In genomic region chr11:100395861-100396631, GRCm38 (mm10) we compare ENCODE assay signal across 8 mouse cellular contexts. TPM values are rescaled to one million over a fixed set of nuclear protein-coding genes. Genes with fewer than 3 reads are reported as not detected.
DNase-seq lines count a peak whose midpoint lies in the region; ATAC-seq and TF ChIP-seq lines count a peak whose summit lies in the region.

No protein-coding gene starts in this region.

- no peak for ATAC-seq in kidney, embryonic 14.5 days (ENCODE audit: low FRiP score, low TSS enrichment)
- no peak for ATAC-seq in lung, postnatal 0 days
- no peak for ATAC-seq in erythroid progenitor cell, adult 5-6 weeks (replicated peaks; ENCODE audit: low FRiP score, poor library complexity, severe bottlenecking)

- TF ChIP-seq CTCF in left cerebral cortex, adult 2 months (IDR thresholded peaks at IDR 0.05) = no peak; the same call in 1 of the 2 replicates
- peak; percentile 37 for TF ChIP-seq CTCF in lung, postnatal 0 days (IDR thresholded peaks at IDR 0.05)

- peak overlapping the region; percentile 89 for H3K4me3 ChIP-seq in left cerebral cortex, adult 2 months
- peak overlapping the region; percentile 87 for H3K4me3 ChIP-seq in heart, embryonic 10.5 days
- peak overlapping the region; percentile 84 for H3K4me3 ChIP-seq in kidney, embryonic 14.5 days (ENCODE audit: low read length)
- peak overlapping the region; percentile 92 for H3K4me3 ChIP-seq in lung, postnatal 0 days (ENCODE audit: low read depth, low read length)

- peak overlapping the region; percentile 72 for H3K27ac ChIP-seq in left cerebral cortex, adult 2 months
- peak overlapping the region; percentile 92 for H3K27ac ChIP-seq in heart, embryonic 10.5 days
- peak overlapping the region; percentile 88 for H3K27ac ChIP-seq in kidney, embryonic 14.5 days (ENCODE audit: low read depth, low read length)
- H3K27ac ChIP-seq in lung, postnatal 0 days (ENCODE audit: low read length) = peak overlapping the region; percentile 99

- no peaks in the 10 kb centered on the region for H3K27me3 ChIP-seq in heart, embryonic 10.5 days (ENCODE audit: insufficient read depth, poor library complexity, severe bottlenecking)
- no peaks in the 10 kb centered on the region for H3K27me3 ChIP-seq in kidney, embryonic 14.5 days (ENCODE audit: control insufficient read depth, insufficient read depth, low read length)
- H3K27me3 ChIP-seq in lung, postnatal 0 days (replicated peaks; ENCODE audit: insufficient read depth, low read length) = no peaks in the 10 kb centered on the region

- no peak for DNase-seq in left cerebral cortex, adult 2 months (ENCODE audit: extremely low spot score in 1 of 2, low spot score in 2 of 2)
- DNase-seq in left cerebral cortex, adult 8-10 months (ENCODE audit: low spot score in 2 of 2) = no peak
- DNase-seq in cerebellum, postnatal 10 days = peak; percentile 54 to 60
- no peak for DNase-seq in heart, embryonic 10.5 days (ENCODE audit: low spot score)
- peak; percentile 71 for DNase-seq in lung, postnatal 0 days (ENCODE audit: low spot score)
- DNase-seq in c-Kit-positive CD71-positive TER-119-positive erythroid progenitor cells, embryonic 14.5 days (ENCODE audit: low spot score) = no peak

- no peaks in the 10 kb centered on the region for H3K9me3 ChIP-seq in heart, embryonic 10.5 days
- no peaks in the 10 kb centered on the region for H3K9me3 ChIP-seq in kidney, embryonic 14.5 days (ENCODE audit: control insufficient read depth, low read length)
- no peaks in the 10 kb centered on the region for H3K9me3 ChIP-seq in lung, postnatal 0 days (ENCODE audit: low read length)

- intact Hi-C loops in left cerebral cortex, adult 2 months (cut with DNase I) = no loop called here

- H3K4me2 ChIP-seq in kidney, embryonic 14.5 days (replicated peaks; ENCODE audit: low read depth, low read length) = peak overlapping the region; percentile 81
- peak overlapping the region; percentile 69 for H3K4me2 ChIP-seq in lung, postnatal 0 days (replicated peaks; ENCODE audit: low read depth, low read length)

- H3K36me3 ChIP-seq in heart, embryonic 10.5 days = peaks cover 16% of the 10 kb centered on the region
- no peaks in the 10 kb centered on the region for H3K36me3 ChIP-seq in kidney, embryonic 14.5 days (ENCODE audit: control insufficient read depth, insufficient read depth, low read length)
- H3K36me3 ChIP-seq in lung, postnatal 0 days (ENCODE audit: insufficient read depth, low read length) = no peaks in the 10 kb centered on the region

- peak; percentile 56; the same call in 1 of the 2 replicates for TF ChIP-seq EP300 in lung, postnatal 0 days (IDR thresholded peaks at IDR 0.05)

- WGBS in heart, embryonic 10.5 days = 17% methylated on average over 17 of the region's 17 CpGs
- 26% methylated on average over 17 of the region's 17 CpGs for WGBS in kidney, embryonic 14.5 days
- WGBS in lung, postnatal 0 days = 19% methylated on average over 17 of the region's 17 CpGs

- peaks cover 89% of the 10 kb centered on the region for H3K4me1 ChIP-seq in heart, embryonic 10.5 days
- H3K4me1 ChIP-seq in kidney, embryonic 14.5 days (ENCODE audit: control insufficient read depth, insufficient read depth, low read length) = peaks cover 24% of the 10 kb centered on the region
- peaks cover 48% of the 10 kb centered on the region for H3K4me1 ChIP-seq in lung, postnatal 0 days (ENCODE audit: insufficient read depth, low read depth, low read length)

- peak overlapping the region; percentile 77; the same call in 1 of the 2 replicates for H3K9ac ChIP-seq in kidney, embryonic 14.5 days (ENCODE audit: low read depth, low read length)
- H3K9ac ChIP-seq in lung, postnatal 0 days (replicated peaks; ENCODE audit: low read depth) = peak overlapping the region; percentile 95

RNA-seq across cellular contexts. Expression of gene Jup, which starts 1.5 kb away (rescaled TPM):
- total RNA-seq in left cerebral cortex, adult 2 months (2021) = 10 to 100 TPM; 51.2 to 53.7 TPM
- total RNA-seq in left cerebral cortex, adult 8-10 months (2022) = 10 to 100 TPM; 54.1 to 58.4 (median 55.9) TPM
- 91.3 and 112 TPM in 2 replicates for polyA plus RNA-seq in heart, embryonic 10.5 days (2016; fragmentation: Nextera tagmentation; extraction: Ambion mirVana)
- 66.8 and 84.7 TPM in 2 replicates for polyA plus RNA-seq in kidney, embryonic 14.5 days (2014; fragmentation: Nextera tagmentation; extraction: Ambion mirVana)
- polyA plus RNA-seq in lung, postnatal 0 days (2015; fragmentation: Nextera tagmentation; extraction: Ambion mirVana) = 231 and 251 TPM in 2 replicates
- 7.2 and 10.1 TPM in 2 replicates for total RNA-seq in erythroid progenitor cell, adult 5-6 weeks (2015; ENCODE audit: low replicate concordance)
- 1.9 and 5.5 TPM in 2 replicates for total RNA-seq in erythroid progenitor cell, adult 5-6 weeks (2017; ENCODE audit: low replicate concordance)

RNA-seq across cellular contexts. Expression of gene P3h4, which starts 18.6 kb away (rescaled TPM):
- 1 to 10 TPM; 7.6 to 9.4 TPM for total RNA-seq in left cerebral cortex, adult 2 months (2021)
- 10 to 100 TPM; 10.4 to 12.8 (median 12.3) TPM for total RNA-seq in left cerebral cortex, adult 8-10 months (2022)
- 71.1 and 81.8 TPM in 2 replicates for polyA plus RNA-seq in heart, embryonic 10.5 days (2016; fragmentation: Nextera tagmentation; extraction: Ambion mirVana)
- 59.7 and 63.3 TPM in 2 replicates for polyA plus RNA-seq in kidney, embryonic 14.5 days (2014; fragmentation: Nextera tagmentation; extraction: Ambion mirVana)
- polyA plus RNA-seq in lung, postnatal 0 days (2015; fragmentation: Nextera tagmentation; extraction: Ambion mirVana) = 44.9 and 47.1 TPM in 2 replicates
- not detected in 2 replicates for total RNA-seq in erythroid progenitor cell, adult 5-6 weeks (2015; ENCODE audit: low replicate concordance)
- total RNA-seq in erythroid progenitor cell, adult 5-6 weeks (2017; ENCODE audit: low replicate concordance) = not detected in 2 replicates

RNA-seq across cellular contexts. Expression of gene Fkbp10, which starts 19.5 kb away (rescaled TPM):
- total RNA-seq in left cerebral cortex, adult 2 months (2021) = 1 to 10 TPM; 3.6 to 4.8 TPM
- 1 to 10 TPM; 5.2 to 8.3 (median 6.2) TPM for total RNA-seq in left cerebral cortex, adult 8-10 months (2022)
- polyA plus RNA-seq in heart, embryonic 10.5 days (2016; fragmentation: Nextera tagmentation; extraction: Ambion mirVana) = 107 and 123 TPM in 2 replicates
- 75.4 and 113 TPM in 2 replicates for polyA plus RNA-seq in kidney, embryonic 14.5 days (2014; fragmentation: Nextera tagmentation; extraction: Ambion mirVana)
- 75.6 and 86.5 TPM in 2 replicates for polyA plus RNA-seq in lung, postnatal 0 days (2015; fragmentation: Nextera tagmentation; extraction: Ambion mirVana)
- total RNA-seq in erythroid progenitor cell, adult 5-6 weeks (2015; ENCODE audit: low replicate concordance) = not detected in 2 replicates
- not detected in 2 replicates for total RNA-seq in erythroid progenitor cell, adult 5-6 weeks (2017; ENCODE audit: low replicate concordance)

RNA-seq across cellular contexts. Expression of gene Hap1, which starts 40.1 kb away (rescaled TPM):
- total RNA-seq in left cerebral cortex, adult 2 months (2021) = 100 to 1,000 TPM; 150 to 194 TPM
- 100 to 1,000 TPM; 132 to 184 (median 175) TPM for total RNA-seq in left cerebral cortex, adult 8-10 months (2022)
- polyA plus RNA-seq in heart, embryonic 10.5 days (2016; fragmentation: Nextera tagmentation; extraction: Ambion mirVana) = 5.1 and 8.4 TPM in 2 replicates
- 6.0 and 6.3 TPM in 2 replicates for polyA plus RNA-seq in kidney, embryonic 14.5 days (2014; fragmentation: Nextera tagmentation; extraction: Ambion mirVana)
- 6.4 and 6.5 TPM in 2 replicates for polyA plus RNA-seq in lung, postnatal 0 days (2015; fragmentation: Nextera tagmentation; extraction: Ambion mirVana)
- total RNA-seq in erythroid progenitor cell, adult 5-6 weeks (2015; ENCODE audit: low replicate concordance) = not detected in 2 replicates
- 0.13 TPM in 1 of 2 replicates, not detected in the other for total RNA-seq in erythroid progenitor cell, adult 5-6 weeks (2017; ENCODE audit: low replicate concordance)

RNA-seq across cellular contexts. Expression of gene Nt5c3b, which starts 45.6 kb away (rescaled TPM):
- 10 to 100 TPM; 48.4 to 64.1 TPM for total RNA-seq in left cerebral cortex, adult 2 months (2021)
- 10 to 100 TPM; 46.9 to 52.6 (median 50.0) TPM for total RNA-seq in left cerebral cortex, adult 8-10 months (2022)
- 124 and 128 TPM in 2 replicates for polyA plus RNA-seq in heart, embryonic 10.5 days (2016; fragmentation: Nextera tagmentation; extraction: Ambion mirVana)
- polyA plus RNA-seq in kidney, embryonic 14.5 days (2014; fragmentation: Nextera tagmentation; extraction: Ambion mirVana) = 100 and 112 TPM in 2 replicates
- 56.3 and 57.6 TPM in 2 replicates for polyA plus RNA-seq in lung, postnatal 0 days (2015; fragmentation: Nextera tagmentation; extraction: Ambion mirVana)
- 2.5 TPM in 2 replicates for total RNA-seq in erythroid progenitor cell, adult 5-6 weeks (2015; ENCODE audit: low replicate concordance)
- 0.26 TPM in 1 of 2 replicates, not detected in the other for total RNA-seq in erythroid progenitor cell, adult 5-6 weeks (2017; ENCODE audit: low replicate concordance)

Comparison
In these comparisons a context has a peak if more than half of its experiments do, and no peak if none do; other contexts are left out.
1. DNase-seq: peak in cerebellum, postnatal 10 days (2 of 2) and lung, postnatal 0 days (single experiment); none in left cerebral cortex, adult 2 months (0 of 2), left cerebral cortex, adult 8-10 months (0 of 2), heart, embryonic 10.5 days (single experiment) and c-Kit-positive CD71-positive TER-119-positive erythroid progenitor cells, embryonic 14.5 days (single experiment).
2. RNA of gene Jup, which starts 1.5 kb away (total RNA-seq): 54.1 to 58.4 TPM in left cerebral cortex, adult 8-10 months and 51.2 to 53.7 TPM in left cerebral cortex, adult 2 months; 1.9 to 10.1 TPM in erythroid progenitor cell, adult 5-6 weeks; every median in the first group is over 4 times any median in the second.
3. RNA of gene P3h4, which starts 18.6 kb away (total RNA-seq): 10.4 to 12.8 TPM in left cerebral cortex, adult 8-10 months and 7.6 to 9.4 TPM in left cerebral cortex, adult 2 months; not detected in erythroid progenitor cell, adult 5-6 weeks; every median in the first group is over 4 times any median in the second.
4. RNA of gene Fkbp10, which starts 19.5 kb away (total RNA-seq): 5.2 to 8.3 TPM in left cerebral cortex, adult 8-10 months and 3.6 to 4.8 TPM in left cerebral cortex, adult 2 months; not detected in erythroid progenitor cell, adult 5-6 weeks; every median in the first group is over 4 times any median in the second.
5. Peak in every context shown above with its lines, with median percentiles within 50 percentile points of each other: H3K27ac ChIP-seq and H3K4me3 ChIP-seq.